Mouse (Mus musculus): ENCODE measurements at regions not wholly inside any gene's neighbourhood (a gene's known extent, or its start where the extent isn't known, plus 50 kb on each side); places are given as distances from the start of the nearest gene placed in this dataset.
A peak's percentile ranks its signal among the peaks of the same experiment; 100 is the strongest.

GRCm38 (mm10) chrX:158544021-158544420 is 500.9 kb upstream of the Cnksr2 start:
- WGBS = 59% methylated on average over 4 of the region's 4 CpGs
- Histone ChIP-seq H3K4me3 (no peak overlapping the region), H3K36me3 (no peaks in the 10 kb centered on the region), H3K27ac (no peak overlapping the region), H3K27me3 (no peaks in the 10 kb centered on the region), H3K4me2 (replicated peaks) (no peak overlapping the region), H3K9me3 (no peaks in the 10 kb centered on the region), H3K4me1 (no peaks in the 10 kb centered on the region), H3K9ac (no peak overlapping the region)
- no peak for ATAC-seq (ENCODE audit: insufficient number of reproducible peaks, insufficient read depth, low FRiP score, low TSS enrichment)

- no peak overlapping the region for H3K9ac ChIP-seq
- H3K9me3 ChIP-seq = no peaks in the 10 kb centered on the region
- no peaks in the 10 kb centered on the region for H3K4me1 ChIP-seq
- ATAC-seq (ENCODE audit: insufficient number of reproducible peaks, insufficient read depth, low FRiP score, low TSS enrichment) = no peak
- no peak overlapping the region for H3K4me2 ChIP-seq (replicated peaks)
- H3K4me3 ChIP-seq = no peak overlapping the region
- WGBS = 69% methylated on average over 2 of the region's 2 CpGs
- no peak overlapping the region for H3K27ac ChIP-seq
- H3K27me3 ChIP-seq = no peaks in the 10 kb centered on the region
- no peaks in the 10 kb centered on the region for H3K36me3 ChIP-seq
These were observed 534.8 kb upstream of the Cnksr2 start for GRCm38 (mm10) chrX:158577856-158578255.

- H3K9me3 ChIP-seq = no peaks in the 10 kb centered on the region
- no peak overlapping the region for H3K9ac ChIP-seq
- no peak overlapping the region for H3K4me3 ChIP-seq
- ATAC-seq (ENCODE audit: insufficient number of reproducible peaks, insufficient read depth, low FRiP score, low TSS enrichment) = no peak
- WGBS = 24% methylated on average over 1 of the region's 1 CpGs
- no peaks in the 10 kb centered on the region for H3K4me1 ChIP-seq
- H3K36me3 ChIP-seq = no peaks in the 10 kb centered on the region
- no peak overlapping the region for H3K27ac ChIP-seq
- H3K4me2 ChIP-seq (replicated peaks) = no peak overlapping the region
- H3K27me3 ChIP-seq = peaks cover 8% of the 10 kb centered on the region; the same call in 1 of the 2 replicates
These were observed 570.0 kb upstream of the Cnksr2 start for GRCm38 (mm10) chrX:158613136-158613535.

GRCm38 (mm10) chrX:158613607-158614006 is 570.5 kb upstream of the Cnksr2 start:
- no peak overlapping the region for H3K4me2 ChIP-seq (replicated peaks)
- H3K4me3 ChIP-seq = no peak overlapping the region
- no peak overlapping the region for H3K9ac ChIP-seq
- 70% methylated on average over 2 of the region's 2 CpGs for WGBS
- H3K27ac ChIP-seq = no peak overlapping the region
- no peaks in the 10 kb centered on the region for H3K36me3 ChIP-seq
- ATAC-seq (ENCODE audit: insufficient number of reproducible peaks, insufficient read depth, low FRiP score, low TSS enrichment) = no peak
- no peaks in the 10 kb centered on the region for H3K4me1 ChIP-seq
- H3K27me3 ChIP-seq = peaks cover 8% of the 10 kb centered on the region; the same call in 1 of the 2 replicates
- no peaks in the 10 kb centered on the region for H3K9me3 ChIP-seq

- H3K36me3 ChIP-seq = no peaks in the 10 kb centered on the region
- no peak overlapping the region for H3K4me3 ChIP-seq
- H3K27ac ChIP-seq = no peak overlapping the region
- 91% methylated on average over 1 of the region's 1 CpGs for WGBS
- no peak overlapping the region for H3K4me2 ChIP-seq (replicated peaks)
- peaks cover 11% of the 10 kb centered on the region; the same call in 1 of the 2 replicates for H3K27me3 ChIP-seq
- H3K9me3 ChIP-seq = no peaks in the 10 kb centered on the region
- ATAC-seq (ENCODE audit: insufficient number of reproducible peaks, insufficient read depth, low FRiP score, low TSS enrichment) = no peak
- H3K4me1 ChIP-seq = no peaks in the 10 kb centered on the region
- no peak overlapping the region for H3K9ac ChIP-seq
These were observed 570.9 kb upstream of the Cnksr2 start for GRCm38 (mm10) chrX:158614029-158614428.

GRCm38 (mm10) chrX:158614452-158614851 is 571.4 kb upstream of the Cnksr2 start:
- no peak overlapping the region for H3K4me2 ChIP-seq (replicated peaks)
- WGBS = 67% methylated on average over 5 of the region's 5 CpGs
- peaks cover 14% of the 10 kb centered on the region; the same call in 1 of the 2 replicates for H3K27me3 ChIP-seq
- H3K36me3 ChIP-seq = no peaks in the 10 kb centered on the region
- H3K9ac ChIP-seq = no peak overlapping the region
- no peaks in the 10 kb centered on the region for H3K4me1 ChIP-seq
- H3K9me3 ChIP-seq = no peaks in the 10 kb centered on the region
- ATAC-seq (ENCODE audit: insufficient number of reproducible peaks, insufficient read depth, low FRiP score, low TSS enrichment) = no peak
- H3K27ac ChIP-seq = no peak overlapping the region
- H3K4me3 ChIP-seq = no peak overlapping the region

GRCm38 (mm10) chrX:158615096-158615495 is 572.0 kb upstream of the Cnksr2 start:
- Histone ChIP-seq H3K27me3 (peaks cover 14% of the 10 kb centered on the region; the same call in 1 of the 2 replicates), H3K4me1 (no peaks in the 10 kb centered on the region), H3K27ac (no peak overlapping the region), H3K9me3 (no peaks in the 10 kb centered on the region), H3K4me2 (replicated peaks) (no peak overlapping the region), H3K4me3 (no peak overlapping the region), H3K36me3 (no peaks in the 10 kb centered on the region), H3K9ac (no peak overlapping the region)
- no peak for ATAC-seq (ENCODE audit: insufficient number of reproducible peaks, insufficient read depth, low FRiP score, low TSS enrichment)
- WGBS = 75% methylated on average over 2 of the region's 2 CpGs

GRCm38 (mm10) chrX:158627390-158627789 is 582.7 kb upstream of the Rps6ka3 start:
- ATAC-seq (ENCODE audit: insufficient number of reproducible peaks, insufficient read depth, low FRiP score, low TSS enrichment) = no peak
- 0 out of 2 replicates have a peak, but pooled peaks cover 5% of the 10 kb centered on the region for H3K27me3 ChIP-seq

GRCm38 (mm10) chrX:158632406-158632805 is 577.7 kb upstream of the Rps6ka3 start:
- no peak overlapping the region for H3K27ac ChIP-seq
- H3K9ac ChIP-seq = no peak overlapping the region
- no peak overlapping the region for H3K4me3 ChIP-seq
- WGBS = 84% methylated on average over 1 of the region's 1 CpGs
- no peaks in the 10 kb centered on the region for H3K36me3 ChIP-seq
- H3K4me2 ChIP-seq (replicated peaks) = no peak overlapping the region
- ATAC-seq (ENCODE audit: insufficient number of reproducible peaks, insufficient read depth, low FRiP score, low TSS enrichment) = no peak
- no peaks in the 10 kb centered on the region for H3K4me1 ChIP-seq
- H3K9me3 ChIP-seq = no peaks in the 10 kb centered on the region
- peaks cover 6% of the 10 kb centered on the region; the same call in 1 of the 2 replicates for H3K27me3 ChIP-seq

More at GRCm38 (mm10) chrX:158627390-158627789, 582.7 kb upstream of the Rps6ka3 start:
- Histone ChIP-seq H3K4me1 (no peaks in the 10 kb centered on the region), H3K9ac (no peak overlapping the region), H3K4me3 (no peak overlapping the region), H3K4me2 (replicated peaks) (no peak overlapping the region), H3K36me3 (no peaks in the 10 kb centered on the region), H3K27ac (no peak overlapping the region), H3K9me3 (no peaks in the 10 kb centered on the region)
- WGBS = 69% methylated on average over 3 of the region's 3 CpGs

- ATAC-seq (ENCODE audit: insufficient number of reproducible peaks, insufficient read depth, low FRiP score, low TSS enrichment) = no peak
- 81% methylated on average over 4 of the region's 4 CpGs for WGBS
- Histone ChIP-seq H3K4me2 (replicated peaks) (no peak overlapping the region), H3K27ac (no peak overlapping the region), H3K9me3 (no peaks in the 10 kb centered on the region), H3K4me1 (no peaks in the 10 kb centered on the region), H3K9ac (no peak overlapping the region), H3K27me3 (no peaks in the 10 kb centered on the region), H3K4me3 (no peak overlapping the region), H3K36me3 (no peaks in the 10 kb centered on the region)
These were observed 557.9 kb upstream of the Rps6ka3 start for GRCm38 (mm10) chrX:158652226-158652625.

GRCm38 (mm10) chrX:158656188-158656587 is 553.9 kb upstream of the Rps6ka3 start:
- H3K27me3 ChIP-seq = no peaks in the 10 kb centered on the region
- H3K4me3 ChIP-seq = no peak overlapping the region
- WGBS = 75% methylated on average over 4 of the region's 4 CpGs
- ATAC-seq (ENCODE audit: insufficient number of reproducible peaks, insufficient read depth, low FRiP score, low TSS enrichment) = no peak
- H3K9ac ChIP-seq = no peak overlapping the region
- H3K27ac ChIP-seq = no peak overlapping the region
- no peaks in the 10 kb centered on the region for H3K4me1 ChIP-seq
- no peak overlapping the region for H3K4me2 ChIP-seq (replicated peaks)
- H3K9me3 ChIP-seq = no peaks in the 10 kb centered on the region
- H3K36me3 ChIP-seq = no peaks in the 10 kb centered on the region

GRCm38 (mm10) chrX:158694191-158694590 is 515.9 kb upstream of the Rps6ka3 start:
- WGBS = 83% methylated on average over 1 of the region's 1 CpGs

GRCm38 (mm10) chrX:158703411-158703810 is 506.7 kb upstream of the Rps6ka3 start:
- 0 out of 2 replicates have a peak overlapping the region, but pooled peaks have one; percentile 11 for H3K27ac ChIP-seq
- H3K36me3 ChIP-seq = no peaks in the 10 kb centered on the region
- no peaks in the 10 kb centered on the region for H3K9me3 ChIP-seq
- no peak for ATAC-seq (ENCODE audit: insufficient number of reproducible peaks, insufficient read depth, low FRiP score, low TSS enrichment)
- no peak overlapping the region for H3K4me3 ChIP-seq
- no peaks in the 10 kb centered on the region for H3K4me1 ChIP-seq
- WGBS = 28% methylated on average over 3 of the region's 3 CpGs
- H3K9ac ChIP-seq = no peak overlapping the region
- H3K4me2 ChIP-seq (replicated peaks) = no peak overlapping the region
- no peaks in the 10 kb centered on the region for H3K27me3 ChIP-seq

More at GRCm38 (mm10) chrX:158694191-158694590, 515.9 kb upstream of the Rps6ka3 start:
- Histone ChIP-seq H3K4me3 (no peak overlapping the region), H3K4me2 (replicated peaks) (no peak overlapping the region), H3K36me3 (no peaks in the 10 kb centered on the region), H3K27ac (no peak overlapping the region), H3K9ac (no peak overlapping the region), H3K9me3 (no peaks in the 10 kb centered on the region), H3K4me1 (no peaks in the 10 kb centered on the region), H3K27me3 (no peaks in the 10 kb centered on the region)
- ATAC-seq (ENCODE audit: insufficient number of reproducible peaks, insufficient read depth, low FRiP score, low TSS enrichment) = no peak
